Mouse (Mus musculus): ENCODE data around the gene Arid4a.

The Arid4a gene

DNA sequence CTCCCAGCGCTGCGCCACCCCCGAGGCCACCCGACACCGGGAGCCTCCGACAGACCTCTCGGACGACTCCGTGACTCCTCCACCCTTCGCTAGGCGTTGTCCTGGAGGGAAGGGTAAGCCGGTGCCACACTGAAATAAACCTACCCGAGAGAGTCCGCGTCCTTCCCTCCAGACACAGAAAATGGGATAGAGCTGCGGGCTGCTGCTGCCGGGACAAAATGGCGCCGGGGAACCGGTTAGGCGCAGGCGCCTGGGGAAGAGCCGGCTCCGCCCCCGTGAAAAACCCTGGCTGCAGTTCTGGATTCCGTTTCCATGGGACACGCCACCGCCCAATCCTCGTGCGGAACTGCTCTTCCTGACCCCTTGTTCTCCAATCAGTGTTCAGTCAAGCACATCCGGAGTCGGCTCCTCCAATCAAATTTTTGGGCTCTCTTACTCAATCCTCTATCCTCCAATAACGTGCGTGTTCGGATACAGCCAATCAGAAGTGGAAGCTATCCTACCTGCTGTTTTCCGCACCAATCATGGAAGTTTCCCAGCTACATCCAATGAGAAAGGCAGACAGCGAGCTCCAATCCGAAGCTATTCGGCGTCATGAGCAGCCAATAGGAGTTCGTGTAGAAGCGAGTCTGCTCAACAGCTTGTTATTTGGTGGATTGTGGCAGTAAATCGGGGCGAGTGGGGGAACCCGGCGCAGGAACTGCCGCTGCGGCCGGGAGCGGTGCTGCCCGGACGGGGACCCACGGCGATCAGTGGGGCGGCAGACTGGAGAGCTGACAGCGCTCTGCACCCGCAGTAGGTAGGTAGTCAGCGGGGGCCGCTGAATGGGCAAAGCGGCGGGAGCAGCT, at the start of gene Arid4a:
TSS of gene Arid4a (plus strand) at position 628 of the 848 bp plus-strand sequence.
- in situ Hi-C loops (cut with MboI, MseI): loop anchor here (5.0 kb wide), 1 partner anchor 48 kb away; no protein-coding TSS in a partner anchor

DNA sequence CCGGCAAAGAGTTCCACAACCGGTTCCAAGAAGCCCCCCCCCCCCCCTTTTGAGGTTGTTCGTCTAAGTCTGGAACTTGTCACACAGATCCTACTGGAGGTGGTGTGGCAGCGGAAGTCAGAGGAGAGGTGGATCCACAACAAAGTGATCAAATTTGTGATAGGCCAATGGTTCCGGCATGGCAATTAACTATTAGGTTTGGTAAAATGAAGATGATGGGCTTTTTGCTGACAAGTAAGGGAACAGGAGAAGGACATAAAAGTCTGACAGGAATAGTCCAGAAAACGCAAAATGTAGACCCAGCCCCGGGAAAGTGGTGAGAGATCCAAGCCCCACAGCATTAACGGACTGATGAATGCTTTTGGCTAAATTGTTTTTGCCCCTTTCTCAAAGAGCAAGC, 48.2 kb upstream of the Arid4a start:
- in situ Hi-C loops (cut with MboI, MseI): loop anchor here (5.0 kb wide), 1 partner anchor 50 kb away; the partner anchor contains the start of gene Arid4a

DNA sequence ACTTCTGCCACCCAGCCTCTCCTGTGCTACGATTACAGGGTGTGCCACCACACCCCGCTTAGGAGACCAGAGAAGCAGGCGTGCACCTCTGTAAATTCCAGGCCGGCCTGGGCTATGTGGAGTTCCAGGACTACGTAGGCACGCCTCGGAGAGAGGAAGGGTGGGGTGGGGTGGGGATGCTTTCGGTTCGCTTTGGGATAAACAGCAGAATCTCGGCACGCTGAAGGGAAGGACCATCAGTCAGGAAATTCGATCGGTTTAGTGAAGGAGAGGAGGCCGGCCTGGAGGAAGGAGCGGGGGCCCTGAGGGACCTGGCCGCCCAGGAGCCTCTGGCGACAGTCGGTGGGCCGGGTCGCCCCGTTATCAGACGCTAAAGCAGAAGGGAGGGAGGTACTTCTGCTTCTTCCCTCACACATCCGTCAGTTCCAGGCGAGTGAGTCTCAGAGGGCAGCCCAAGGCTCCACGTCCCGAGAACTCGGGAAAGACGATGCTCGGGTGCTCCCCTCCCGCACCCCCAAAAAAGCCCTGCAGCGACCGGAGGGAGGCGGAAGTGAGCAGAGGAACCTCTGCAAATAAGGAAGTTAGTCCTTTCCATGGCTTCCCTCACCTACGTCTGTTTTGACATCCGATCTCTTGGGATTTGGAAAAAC, 47.5 kb upstream of the Arid4a start:
- in situ Hi-C loops (cut with MboI, MseI): loop anchor here (5.0 kb wide), 1 partner anchor 49 kb away; the partner anchor contains the start of gene Arid4a

DNA sequence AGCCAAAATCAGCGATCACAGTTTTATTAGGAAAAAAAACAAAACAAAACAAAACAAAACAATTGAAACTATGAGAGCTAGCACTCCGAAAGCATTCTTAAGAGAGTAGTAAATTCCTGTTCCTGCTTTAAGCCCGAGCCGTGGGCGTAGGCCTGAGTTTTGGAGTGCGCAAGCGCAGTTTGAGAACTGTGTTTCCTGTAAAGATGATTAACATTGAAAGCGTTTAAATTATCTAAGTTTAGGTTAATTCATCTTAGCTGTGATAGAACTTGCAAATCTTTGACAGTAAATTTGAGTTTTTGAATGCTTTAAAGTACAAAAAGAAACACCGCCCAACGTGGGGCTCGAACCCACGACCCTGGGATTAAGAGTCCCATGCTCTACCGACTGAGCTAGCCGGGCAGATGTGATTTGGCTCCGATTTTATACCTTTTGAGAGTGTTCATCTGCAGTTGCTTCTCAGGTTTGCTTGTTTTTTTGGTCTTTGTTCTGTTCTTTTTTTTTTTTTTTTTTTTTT, 46.9 kb upstream of the Arid4a start:
- in situ Hi-C loops (cut with MboI, MseI): loop anchor here (5.0 kb wide), 1 partner anchor 48 kb away; the partner anchor contains the start of gene Arid4a

- in situ Hi-C loops (cut with MboI, MseI): loop anchor here (5.0 kb wide), 1 partner anchor 48 kb away; the partner anchor contains the start of gene Arid4a
These were observed 46.2 kb upstream of the Arid4a start for GRCm38 (mm10) chr12:70969485-70970184.

GRCm38 (mm10) chr12:70973831-70974230, 42.0 kb upstream of the Arid4a start:
- in situ Hi-C loops (cut with MboI, MseI): no loop called here

- in situ Hi-C loops (cut with MboI, MseI): no loop called here
These were observed 41.1 kb upstream of the Arid4a start, which contains the start of gene Psma3 for GRCm38 (mm10) chr12:70974441-70975266. TSS of gene Psma3 (plus strand) at chr12:70974621.

GRCm38 (mm10) chr12:70975406-70975805, 40.4 kb upstream of the Arid4a start:
- in situ Hi-C loops (cut with MboI, MseI): no loop called here

DNA sequence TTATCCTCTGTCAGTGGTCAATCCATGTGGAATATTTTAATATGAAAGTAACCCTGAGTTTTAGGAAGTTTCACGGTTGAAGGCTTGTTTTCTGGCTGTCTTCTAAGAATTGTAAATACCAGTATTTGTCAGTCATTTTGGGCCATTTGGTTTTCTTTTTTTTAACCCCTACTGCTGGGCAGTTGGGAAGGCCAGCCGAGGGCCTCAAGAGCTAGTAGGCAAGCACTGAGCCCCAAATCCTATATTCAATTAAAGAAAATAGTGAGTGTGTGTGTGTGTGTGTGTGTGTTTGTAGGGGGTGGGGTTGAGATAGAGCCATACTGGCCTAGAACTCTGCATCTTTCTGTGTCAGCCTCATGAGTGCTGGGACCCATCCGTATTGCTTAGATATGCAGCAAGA, 39.9 kb upstream of the Arid4a start:
- in situ Hi-C loops (cut with MboI, MseI): no loop called here

DNA sequence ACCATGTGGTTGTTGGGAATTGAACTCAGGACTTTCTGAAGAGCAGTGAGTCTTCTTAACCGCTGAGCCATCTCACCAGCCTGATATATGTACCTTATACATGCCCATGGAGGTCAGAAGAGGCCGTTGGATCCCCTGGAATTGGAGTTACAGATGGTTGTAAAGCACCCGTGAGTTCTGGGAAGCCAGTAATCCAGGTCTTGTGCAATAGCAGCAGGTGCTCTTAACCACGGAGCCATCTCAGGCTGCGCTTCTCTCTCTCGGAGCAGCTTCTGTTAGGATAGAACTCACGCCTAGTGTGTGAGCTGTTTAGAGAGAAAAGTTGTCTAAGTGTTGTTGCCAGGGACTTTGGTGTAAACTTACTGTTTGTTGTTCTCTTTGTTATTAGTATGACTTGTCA, 37.4 kb upstream of the Arid4a start:
- in situ Hi-C loops (cut with MboI, MseI): no loop called here

GRCm38 (mm10) chr12:70984855-70985550, 30.8 kb upstream of the Arid4a start:
- in situ Hi-C loops (cut with MboI, MseI): no loop called here

DNA sequence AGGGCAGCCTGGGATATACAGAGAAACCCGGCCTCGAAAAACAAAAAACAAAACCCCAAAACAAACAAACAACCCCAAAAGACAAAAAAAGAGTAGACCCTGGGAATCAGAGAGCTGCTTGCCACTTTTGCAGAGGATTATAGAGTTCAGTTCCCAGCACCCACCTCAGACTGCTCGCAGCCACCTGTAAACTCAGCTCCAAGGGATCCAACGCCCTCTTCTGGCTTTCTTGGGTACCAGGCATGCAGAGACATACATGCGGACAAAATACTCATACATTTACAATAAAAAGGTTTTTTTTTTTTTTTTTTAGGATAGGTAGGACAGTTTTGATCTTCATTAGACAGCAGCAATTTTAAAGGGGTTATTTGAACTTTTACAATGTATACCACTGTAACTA, 18.6 kb upstream of the Arid4a start:
- in situ Hi-C loops (cut with MboI, MseI): no loop called here

DNA sequence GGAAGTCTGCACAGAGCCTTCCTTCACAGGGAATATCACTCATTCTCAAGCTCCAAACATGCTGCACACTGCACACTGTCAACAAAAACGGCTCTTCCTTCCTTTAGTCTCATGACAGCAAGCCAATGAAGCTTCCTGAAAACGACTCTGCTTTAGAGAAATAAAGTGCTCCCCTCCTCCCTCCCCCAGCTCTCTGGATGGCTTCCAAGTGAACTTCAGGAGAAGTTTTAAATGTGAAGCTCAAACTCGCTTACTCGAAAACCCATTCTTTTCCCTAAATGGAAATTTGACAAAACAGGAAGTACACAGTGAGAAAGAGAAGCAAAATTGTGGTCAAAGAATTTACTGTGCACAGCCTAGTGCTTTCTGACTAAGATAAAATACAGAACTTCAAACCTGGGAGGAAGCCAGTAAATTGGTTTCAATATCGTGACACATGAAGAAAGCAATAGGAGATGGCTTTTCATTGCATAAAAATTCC, 16.3 kb upstream of the Arid4a start:
- in situ Hi-C loops (cut with MboI, MseI): no loop called here

DNA sequence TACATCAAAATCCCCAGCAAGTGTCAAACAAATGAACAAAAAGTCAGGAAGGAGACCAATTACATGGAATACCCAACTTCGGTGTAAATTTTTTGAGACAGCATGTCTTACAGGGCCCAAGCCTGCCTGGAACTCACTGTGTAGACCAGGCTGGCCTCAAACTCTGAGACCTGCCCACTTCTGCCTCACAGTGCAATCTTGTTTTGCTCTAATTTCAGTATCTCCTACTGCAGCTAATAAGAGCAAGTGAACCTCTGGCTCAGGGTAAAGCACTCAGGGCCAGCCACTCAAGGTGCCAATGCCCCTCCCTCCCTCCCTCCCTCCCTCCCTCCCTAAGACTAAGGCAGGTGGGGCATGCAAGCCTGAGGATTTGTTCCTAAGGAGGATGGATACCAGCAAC, 15.4 kb upstream of the Arid4a start:
- in situ Hi-C loops (cut with MboI, MseI): no loop called here

- in situ Hi-C loops (cut with MboI, MseI): no loop called here
These were observed 14.3 kb upstream of the Arid4a start for GRCm38 (mm10) chr12:71001456-71001855.

GRCm38 (mm10) chr12:71003760-71004426, 11.9 kb upstream of the Arid4a start:
- in situ Hi-C loops (cut with MboI, MseI): no loop called here

- in situ Hi-C loops (cut with MboI, MseI): no loop called here
These were observed 9.6 kb upstream of the Arid4a start for GRCm38 (mm10) chr12:71006141-71006540.

DNA sequence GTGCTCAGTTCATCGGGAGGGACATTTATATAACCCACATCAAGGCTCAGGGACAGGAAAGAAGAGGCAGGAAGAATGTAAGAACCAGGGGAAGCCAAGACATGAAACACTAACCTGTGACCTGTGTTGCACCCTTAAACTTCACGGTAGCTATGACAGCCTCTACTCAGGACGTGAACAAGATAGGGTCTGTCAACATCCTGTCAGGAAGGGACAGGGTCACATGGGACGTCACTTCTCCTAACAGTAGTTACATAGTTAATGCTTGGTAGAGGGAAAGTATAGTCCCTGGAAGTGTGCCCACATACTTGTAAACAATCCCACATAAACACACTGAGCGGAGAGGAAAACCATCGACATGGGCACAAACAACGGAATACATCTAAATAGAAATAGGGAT, 8.9 kb upstream of the Arid4a start:
- in situ Hi-C loops (cut with MboI, MseI): no loop called here

GRCm38 (mm10) chr12:71009769-71010168, 6.0 kb upstream of the Arid4a start:
- in situ Hi-C loops (cut with MboI, MseI): no loop called here
